Mouse (Mus musculus) right cerebral cortex, postnatal 4 days (tissue): ENCODE measurements around the gene Lcn8.
A peak's percentile ranks its signal among the peaks of the same experiment; 100 is the strongest.

Experiments used
- DNase-seq: peaks from one replicate; pipeline ENCODE4 v3.0.0-alpha.2; 2022

Lcn8 gene

GRCm38 (mm10) chr2:25652902-25653301 lies at the start of gene Lcn8:
Lcn8 (plus strand) TSS chr2:25653120.
- DNase-seq = no peak

GRCm38 (mm10) chr2:25607761-25608622 lies 44.9 kb upstream of the Lcn8 start, which contains the start of gene Rabl6:
Rabl6 (minus strand) TSS chr2:25608521.
- DNase-seq = peak; percentile 88

- no peak for DNase-seq
Measured at GRCm38 (mm10) chr2:25608671-25609070, 44.2 kb upstream of the Lcn8 start.

GRCm38 (mm10) chr2:25616398-25616797 lies 36.5 kb upstream of the Lcn8 start:
- no peak for DNase-seq

GRCm38 (mm10) chr2:25617578-25617977 lies 35.3 kb upstream of the Lcn8 start, which contains the start of gene Ccdc183:
Ccdc183 (minus strand) TSS chr2:25617678.
- no peak for DNase-seq

GRCm38 (mm10) chr2:25620386-25620785 lies 32.5 kb upstream of the Lcn8 start:
- no peak for DNase-seq

GRCm38 (mm10) chr2:25620852-25621228 lies 32.1 kb upstream of the Lcn8 start:
- no peak for DNase-seq

- peak; percentile 85 for DNase-seq
Measured at GRCm38 (mm10) chr2:25621229-25622200, 31.4 kb upstream of the Lcn8 start, which contains the start of gene Tmem141. Tmem141 (minus strand) TSS chr2:25622005.

GRCm38 (mm10) chr2:25625986-25626385 lies 26.9 kb upstream of the Lcn8 start:
- no peak for DNase-seq

GRCm38 (mm10) chr2:25627811-25628210 lies 25.1 kb upstream of the Lcn8 start, which contains the start of gene Fcna:
Fcna (minus strand) TSS chr2:25628030.
- no peak for DNase-seq

GRCm38 (mm10) chr2:25628738-25629137 lies 24.2 kb upstream of the Lcn8 start:
- no peak for DNase-seq

GRCm38 (mm10) chr2:25633616-25634015 lies 19.3 kb upstream of the Lcn8 start:
- DNase-seq = no peak

GRCm38 (mm10) chr2:25634046-25634445 lies 18.9 kb upstream of the Lcn8 start:
- DNase-seq = no peak

GRCm38 (mm10) chr2:25639890-25640289 lies 13.0 kb upstream of the Lcn8 start:
- DNase-seq = peak; percentile 70

GRCm38 (mm10) chr2:25654502-25654901 lies 1.6 kb downstream of the Lcn8 start:
- DNase-seq = no peak

- DNase-seq = peak; percentile 23
Measured at GRCm38 (mm10) chr2:25656691-25657090, 3.8 kb downstream of the Lcn8 start.

- no peak for DNase-seq
Measured at GRCm38 (mm10) chr2:25657246-25657645, 4.3 kb downstream of the Lcn8 start.

GRCm38 (mm10) chr2:25657652-25658051 lies 4.7 kb downstream of the Lcn8 start, which contains the start of gene Lcn5:
Lcn5 (plus strand) TSS chr2:25657952.
- DNase-seq = no peak

- DNase-seq = no peak
Measured at GRCm38 (mm10) chr2:25660279-25660678, 7.4 kb downstream of the Lcn8 start.

- no peak for DNase-seq
Measured at GRCm38 (mm10) chr2:25661245-25661970, 8.5 kb downstream of the Lcn8 start.

- DNase-seq = peak; percentile 62
Measured at GRCm38 (mm10) chr2:25663511-25663910, 10.6 kb downstream of the Lcn8 start.

- DNase-seq = no peak
Measured at GRCm38 (mm10) chr2:25664125-25664524, 11.2 kb downstream of the Lcn8 start.
